Mouse (Mus musculus) stomach, postnatal 0 days (tissue): Measurements from ENCODE around the gene Amigo3.

Source experiments
- CTCF ChIP-seq: IDR thresholded peaks from 2 replicates; pipeline ENCODE4 v1.5.1; 2016; ENCODE audit warnings: antibody characterized with exemption, low read depth, mild to moderate bottlenecking, moderate library complexity
- EP300 ChIP-seq: optimal IDR thresholded peaks from 2 replicates; pipeline ENCODE3; 2016; ENCODE audit warnings: antibody characterized with exemption

- TF ChIP-seq CTCF (no peak), EP300 (no peak)
Observed at GRCm38 (mm10) chr9:108094998-108095411, 42.0 kb downstream of the Amigo3 start.
